Mouse (Mus musculus) limb, embryonic 13.5 days (tissue): ENCODE measurements around the gene Cenpi. TPM values are rescaled to one million over a fixed set of nuclear protein-coding genes. Genes with fewer than 3 reads are reported as not detected.

Experiments used
- polyA plus RNA-seq: library from polyadenylated mRNA; unstranded; fragments of >200 nt; fragmentation: Nextera tagmentation; extraction: Ambion mirVana; gene quantifications from 2 replicates; pipeline ENCODE4 v1.2.1, GENCODE M21; 2015

Cenpi gene
- polyA plus RNA-seq, 1 experiment from 2014 or later: 28.6 TPM

Other genes starting within 250 kb of the Cenpi start
- gene Cstf2, start 248.9 kb upstream of the Cenpi start, polyA plus RNA-seq: 40.4 and 44.6 TPM in 2 replicates
- 0.23 and 0.33 TPM in 2 replicates for gene Xkrx, start 146.0 kb upstream of the Cenpi start, polyA plus RNA-seq
- not detected in 2 replicates for gene Arl13a, start 120.6 kb upstream of the Cenpi start, polyA plus RNA-seq
- 0.13 TPM in 1 of 2 replicates, not detected in the other for gene Nox1, start 86.1 kb upstream of the Cenpi start, polyA plus RNA-seq
- gene Trmt2b, start 31.1 kb upstream of the Cenpi start, polyA plus RNA-seq: 12.4 and 13.5 TPM in 2 replicates
- gene Tmem35a, start 12.9 kb upstream of the Cenpi start, polyA plus RNA-seq: 14.5 and 15.9 TPM in 2 replicates
- 4.2 and 4.6 TPM in 2 replicates for gene Drp2, start 96.5 kb downstream of the Cenpi start, polyA plus RNA-seq
- 0.27 and 0.31 TPM in 2 replicates for gene Taf7l, start 168.4 kb downstream of the Cenpi start, polyA plus RNA-seq
- gene Timm8a1, start 233.8 kb downstream of the Cenpi start, polyA plus RNA-seq: 69.0 and 72.7 TPM in 2 replicates